Mouse (Mus musculus): ENCODE results near the gene Tln1.

GRCm38 (mm10) chr4:43583421-43583820 is 20.9 kb upstream of the Tln1 start:
- TF ChIP-seq POLR2A (IDR thresholded peaks at IDR 0.05; ENCODE audit: borderline replicate concordance, low read depth, low read length) (no peak), CTCF (IDR thresholded peaks at IDR 0.05; ENCODE audit: low read depth, low read length) (no peak)

Measured in bone marrow macrophage, adult 2 months (primary cell).